Mouse (Mus musculus): Measurements from ENCODE around the gene Gstt3.

GRCm38 (mm10) chr10:75797619-75798175, 16.5 kb upstream of the Gstt3 start:
- TF ChIP-seq CTCF (IDR thresholded peaks at IDR 0.05; ENCODE audit: low read depth, low read length) = no peak
- no peak for TF ChIP-seq POLR2A (IDR thresholded peaks at IDR 0.05; ENCODE audit: borderline replicate concordance, low read depth, low read length)
